Mouse (Mus musculus): Measurements from ENCODE around the gene Hs3st5. TPM values are rescaled to one million over a fixed set of nuclear protein-coding genes. Genes with fewer than 3 reads are reported as not detected.
"Not testable (repeated sequence)": the region's sequence is repeated elsewhere in the genome, so short reads cannot be mapped to it uniquely, and the experiment has no call there.

Hs3st5 gene
- polyA plus RNA-seq, 1 experiment: 4.4 TPM

DNA sequence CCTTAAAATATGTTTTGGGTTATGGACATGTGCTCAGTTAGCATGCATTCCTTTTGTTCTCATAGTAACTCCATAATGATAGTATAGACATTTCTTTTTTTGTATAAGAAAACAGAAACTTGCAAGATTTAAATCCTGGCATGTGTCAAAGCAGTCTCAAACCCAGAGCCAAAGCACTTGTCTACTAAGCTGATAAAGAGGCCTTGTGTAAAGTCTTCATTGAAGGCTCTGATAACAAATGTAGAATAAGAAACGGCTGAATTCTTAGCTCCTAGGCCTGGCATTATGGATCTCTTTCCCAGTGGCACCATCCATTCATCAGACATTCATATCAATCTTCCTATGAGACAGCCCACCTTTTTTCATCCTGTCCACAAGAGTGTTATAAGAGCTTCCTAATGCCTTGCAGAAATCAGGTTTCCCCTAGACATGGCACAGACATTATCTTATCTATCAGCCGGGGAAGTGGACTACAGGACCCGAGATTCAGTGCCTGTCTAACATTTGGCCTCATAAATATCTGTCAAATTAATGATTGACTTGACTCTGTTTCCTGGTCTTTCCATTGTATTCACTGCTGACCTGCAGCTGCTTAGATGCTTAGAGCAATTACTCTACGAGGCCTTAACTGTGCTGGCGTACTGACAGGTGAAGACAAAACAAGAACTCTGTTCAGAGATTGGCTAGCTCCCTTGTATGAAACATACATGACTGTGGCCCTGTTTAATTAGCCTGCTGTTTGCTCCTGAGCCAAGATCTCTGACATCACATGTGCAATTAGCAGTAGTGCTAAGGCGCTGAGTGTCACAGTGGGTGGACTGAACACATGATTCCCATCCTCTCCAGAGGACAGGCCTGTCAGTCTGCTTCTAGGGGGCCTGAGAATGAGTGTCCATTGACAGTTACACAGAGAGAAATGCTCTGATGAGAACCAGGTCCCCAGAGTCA, 48.6 kb downstream of the Hs3st5 start:
- Histone ChIP-seq H3K27ac (ENCODE audit: insufficient read depth, low read length) (no peak overlapping the region), H3K4me3 (ENCODE audit: insufficient read depth, low read length) (no peak overlapping the region), H3K4me1 (ENCODE audit: control insufficient read depth, insufficient read depth, low read length) (no peaks in the 10 kb centered on the region)
- no peak for TF ChIP-seq CTCF (IDR thresholded peaks at IDR 0.05; ENCODE audit: extremely low read depth, insufficient read depth, low read length)
- TF ChIP-seq POLR2A (IDR thresholded peaks at IDR 0.05; ENCODE audit: extremely low read depth, insufficient read depth, low read length): no peak

DNA sequence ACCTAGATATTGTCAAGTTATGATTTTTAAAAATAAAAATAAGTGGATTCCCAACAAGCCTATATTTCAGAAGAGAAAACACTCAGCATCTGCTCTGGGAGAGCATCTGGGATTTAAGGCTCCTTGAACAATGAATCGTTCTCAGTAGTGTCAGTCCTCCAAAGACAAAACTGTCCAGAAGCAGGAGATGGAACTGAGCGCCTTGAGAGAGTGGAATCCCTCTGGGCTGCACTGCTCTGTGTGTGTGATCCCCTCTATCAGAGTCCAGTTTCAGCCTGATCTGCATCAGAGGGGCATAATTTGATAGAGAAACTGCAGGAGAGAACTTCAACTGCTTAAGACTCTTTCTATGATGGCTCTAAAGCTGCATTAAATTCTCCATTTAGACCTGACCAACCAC, 49.5 kb downstream of the Hs3st5 start:
- H3K4me1 ChIP-seq (ENCODE audit: control insufficient read depth, insufficient read depth, low read length): no peaks in the 10 kb centered on the region
- no peak overlapping the region for H3K4me3 ChIP-seq (ENCODE audit: insufficient read depth, low read length)
- H3K27ac ChIP-seq (ENCODE audit: insufficient read depth, low read length): no peak overlapping the region
- TF ChIP-seq POLR2A (IDR thresholded peaks at IDR 0.05; ENCODE audit: extremely low read depth, insufficient read depth, low read length): no peak
- TF ChIP-seq CTCF (IDR thresholded peaks at IDR 0.05; ENCODE audit: extremely low read depth, insufficient read depth, low read length): no peak

DNA sequence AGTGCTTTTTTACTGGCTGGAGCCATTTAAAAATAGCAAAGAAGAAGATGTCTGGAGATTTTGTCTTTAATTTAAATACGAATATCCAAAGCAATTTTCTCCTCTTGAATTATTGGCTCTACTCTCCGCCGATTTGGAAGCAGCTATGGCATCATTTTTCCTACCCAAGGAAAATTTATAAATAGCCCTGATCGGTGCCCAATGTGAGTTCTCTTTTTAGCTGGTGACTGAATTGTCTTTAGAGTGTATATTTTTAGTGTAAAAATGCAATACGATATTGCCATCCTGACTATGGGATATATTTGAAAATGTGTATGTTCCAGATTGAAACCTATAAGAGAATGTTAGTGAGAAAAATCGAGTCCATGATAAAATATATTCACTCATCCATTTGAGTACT, 51.1 kb downstream of the Hs3st5 start:
- H3K4me1 ChIP-seq (ENCODE audit: control insufficient read depth, insufficient read depth, low read length): no peaks in the 10 kb centered on the region
- no peak for TF ChIP-seq CTCF (IDR thresholded peaks at IDR 0.05; ENCODE audit: extremely low read depth, insufficient read depth, low read length)
- no peak for TF ChIP-seq POLR2A (IDR thresholded peaks at IDR 0.05; ENCODE audit: extremely low read depth, insufficient read depth, low read length)
- H3K4me3 ChIP-seq (ENCODE audit: insufficient read depth, low read length): no peak overlapping the region
- no peak overlapping the region for H3K27ac ChIP-seq (ENCODE audit: insufficient read depth, low read length)

DNA sequence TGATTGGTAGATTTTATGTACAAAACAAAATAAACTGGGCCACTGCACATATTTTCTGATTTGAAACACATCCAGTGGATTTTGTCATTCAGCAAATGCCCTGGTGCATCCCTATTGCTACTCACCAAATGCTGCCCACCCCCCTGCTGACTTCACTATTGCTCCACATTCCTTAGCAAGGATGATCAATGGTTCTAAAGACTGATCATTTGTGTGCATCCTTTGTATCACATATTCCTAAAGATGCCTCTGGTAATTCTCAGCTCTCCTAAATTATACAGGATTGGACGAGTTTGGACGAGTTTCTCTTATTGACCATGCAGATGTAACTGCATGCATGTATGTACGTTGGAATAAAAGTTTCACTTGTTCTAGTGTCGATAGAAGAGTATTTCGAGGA, 52.1 kb downstream of the Hs3st5 start:
- no peak for TF ChIP-seq CTCF (IDR thresholded peaks at IDR 0.05; ENCODE audit: extremely low read depth, insufficient read depth, low read length)
- no peak for TF ChIP-seq POLR2A (IDR thresholded peaks at IDR 0.05; ENCODE audit: extremely low read depth, insufficient read depth, low read length)
- Histone ChIP-seq H3K4me3 (ENCODE audit: insufficient read depth, low read length) (no peak overlapping the region), H3K4me1 (ENCODE audit: control insufficient read depth, insufficient read depth, low read length) (no peaks in the 10 kb centered on the region), H3K27ac (ENCODE audit: insufficient read depth, low read length) (no peak overlapping the region)

DNA sequence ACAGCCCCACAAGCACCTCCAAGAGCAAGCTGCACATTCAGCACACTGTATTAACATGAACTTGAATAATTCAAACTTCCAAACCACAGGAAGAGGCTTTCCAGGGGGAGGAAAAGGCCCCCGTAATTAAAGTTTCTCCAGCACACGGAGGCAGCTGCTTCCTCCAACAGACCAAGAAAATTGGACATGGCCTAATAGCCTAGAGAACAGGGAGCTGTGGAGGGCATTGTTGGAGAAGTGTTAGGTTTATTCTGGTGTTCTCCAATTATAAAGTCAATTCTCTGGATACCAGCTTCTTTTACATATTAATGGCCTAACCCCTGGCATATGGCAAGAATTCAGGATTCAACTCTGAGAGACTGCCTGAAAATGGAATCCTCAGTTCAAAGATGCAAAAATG, 60.6 kb downstream of the Hs3st5 start:
- H3K4me3 ChIP-seq (ENCODE audit: insufficient read depth, low read length): no peak overlapping the region
- no peaks in the 10 kb centered on the region for H3K4me1 ChIP-seq (ENCODE audit: control insufficient read depth, insufficient read depth, low read length)
- H3K27ac ChIP-seq (ENCODE audit: insufficient read depth, low read length): no peak overlapping the region
- TF ChIP-seq POLR2A (IDR thresholded peaks at IDR 0.05; ENCODE audit: extremely low read depth, insufficient read depth, low read length): no peak
- TF ChIP-seq CTCF (IDR thresholded peaks at IDR 0.05; ENCODE audit: extremely low read depth, insufficient read depth, low read length): no peak

GRCm38 (mm10) chr10:36572540-36572939, 65.9 kb downstream of the Hs3st5 start:
- Histone ChIP-seq H3K27ac (ENCODE audit: insufficient read depth, low read length) (no peak overlapping the region), H3K4me3 (ENCODE audit: insufficient read depth, low read length) (no peak overlapping the region), H3K4me1 (ENCODE audit: control insufficient read depth, insufficient read depth, low read length) (no peaks in the 10 kb centered on the region)
- TF ChIP-seq POLR2A (IDR thresholded peaks at IDR 0.05; ENCODE audit: extremely low read depth, insufficient read depth, low read length) (no peak), CTCF (IDR thresholded peaks at IDR 0.05; ENCODE audit: extremely low read depth, insufficient read depth, low read length) (no peak)

DNA sequence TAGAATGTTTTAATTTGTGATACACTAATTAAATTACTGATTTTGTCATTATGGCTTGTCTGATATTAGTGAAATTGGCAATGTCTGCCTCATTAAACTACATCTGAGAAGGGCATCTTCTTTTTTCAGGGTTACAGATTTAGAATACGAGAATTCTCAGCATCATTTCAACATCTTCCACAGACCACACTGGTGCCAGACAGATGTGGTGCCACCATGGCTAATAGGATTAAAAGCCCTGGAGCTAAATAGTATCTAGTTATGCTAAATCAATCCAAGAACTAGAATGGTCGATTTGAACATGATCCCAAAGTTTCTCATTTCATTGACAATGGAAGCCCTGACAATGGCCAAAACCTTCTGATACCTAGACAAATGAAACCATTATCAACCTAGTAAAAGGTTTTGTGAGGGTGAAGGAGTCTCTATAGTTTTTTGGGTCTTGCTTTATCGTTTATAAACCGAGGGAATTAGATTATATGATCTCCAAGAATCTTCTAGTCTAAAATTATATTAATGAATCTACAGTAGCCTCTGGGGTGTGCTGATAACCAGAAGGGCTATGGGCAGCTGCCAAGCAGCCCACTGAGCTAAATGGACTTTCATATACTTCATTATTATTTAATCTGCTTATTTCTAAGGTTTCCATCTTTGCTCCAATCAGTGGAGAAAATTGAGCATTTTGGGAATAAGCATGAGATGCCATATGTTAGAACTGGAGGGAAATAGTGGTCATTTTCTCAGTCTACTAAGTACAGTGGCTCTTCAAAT, 71.9 kb downstream of the Hs3st5 start:
- no peak for TF ChIP-seq CTCF (IDR thresholded peaks at IDR 0.05; ENCODE audit: extremely low read depth, insufficient read depth, low read length)
- TF ChIP-seq POLR2A (IDR thresholded peaks at IDR 0.05; ENCODE audit: extremely low read depth, insufficient read depth, low read length): no peak
- Histone ChIP-seq H3K4me1 (ENCODE audit: control insufficient read depth, insufficient read depth, low read length) (no peaks in the 10 kb centered on the region), H3K4me3 (ENCODE audit: insufficient read depth, low read length) (no peak overlapping the region), H3K27ac (ENCODE audit: insufficient read depth, low read length) (no peak overlapping the region)

DNA sequence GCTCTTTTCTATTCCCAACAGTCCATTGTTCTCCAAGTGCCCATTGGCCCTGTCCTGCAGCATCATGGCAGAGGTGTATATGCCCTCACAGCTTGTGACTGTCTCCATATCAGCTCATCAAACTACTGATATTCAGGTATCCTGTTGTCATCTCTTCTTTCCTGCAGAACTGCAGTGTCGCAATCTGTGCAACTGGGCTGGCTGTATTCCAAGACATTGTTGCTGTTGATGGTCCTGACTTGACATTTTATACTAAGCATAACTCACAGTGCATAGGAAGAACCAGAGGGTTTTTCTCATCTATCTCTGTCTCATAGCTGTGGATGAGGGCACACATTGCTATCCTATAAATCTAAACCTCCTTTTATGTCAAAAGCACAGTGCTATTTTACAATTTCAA, 103.8 kb downstream of the Hs3st5 start:
- H3K27ac ChIP-seq (ENCODE audit: insufficient read depth, low read length): no peak overlapping the region
- H3K4me1 ChIP-seq (ENCODE audit: control insufficient read depth, insufficient read depth, low read length): no peaks in the 10 kb centered on the region
- TF ChIP-seq CTCF (IDR thresholded peaks at IDR 0.05; ENCODE audit: extremely low read depth, insufficient read depth, low read length): no peak
- no peak for TF ChIP-seq POLR2A (IDR thresholded peaks at IDR 0.05; ENCODE audit: extremely low read depth, insufficient read depth, low read length)
- H3K4me3 ChIP-seq (ENCODE audit: insufficient read depth, low read length): no peak overlapping the region

DNA sequence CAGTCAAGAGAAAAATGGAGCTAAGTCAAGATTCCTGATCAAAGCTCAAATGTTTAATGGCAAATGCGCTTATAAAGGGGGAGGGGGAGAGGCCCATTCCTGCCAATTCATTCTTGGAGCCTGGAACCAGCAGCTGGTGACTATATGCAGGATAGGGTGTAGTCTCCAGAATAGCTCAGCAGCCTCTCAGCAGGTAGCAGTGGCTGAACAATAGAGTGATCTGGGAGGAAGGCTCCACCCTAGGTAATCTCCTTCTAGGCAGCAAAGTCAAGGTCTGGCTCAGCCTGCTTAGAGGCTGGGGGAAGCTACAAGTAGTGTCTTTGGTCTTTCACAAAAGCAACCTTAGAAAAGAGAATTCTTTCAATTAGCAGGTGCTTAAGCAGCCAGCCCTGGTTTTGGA, 104.8 kb downstream of the Hs3st5 start:
- not testable (repeated sequence) for H3K4me3 ChIP-seq (ENCODE audit: insufficient read depth, low read length); H3K27ac ChIP-seq (ENCODE audit: insufficient read depth, low read length); H3K4me1 ChIP-seq (ENCODE audit: control insufficient read depth, insufficient read depth, low read length)

DNA sequence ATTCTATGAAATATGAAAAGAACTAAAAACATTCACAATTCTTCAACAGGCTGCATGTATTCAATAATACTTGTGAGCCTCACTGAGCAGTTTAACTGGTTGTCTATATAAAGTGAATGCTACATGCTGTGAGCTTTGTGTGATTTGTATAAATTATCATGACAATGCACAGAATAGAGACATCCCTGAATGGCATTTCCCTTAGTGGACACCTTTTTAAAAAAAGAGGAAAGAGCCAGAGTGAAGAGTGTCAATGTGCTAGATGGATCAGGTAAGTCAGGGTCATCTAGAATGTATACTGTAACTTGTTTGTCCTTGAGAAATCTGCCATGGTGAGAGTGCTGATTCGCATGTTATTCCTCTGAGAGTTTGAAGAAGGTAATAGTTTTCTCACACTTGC, 116.4 kb downstream of the Hs3st5 start:
- H3K4me3 ChIP-seq (ENCODE audit: insufficient read depth, low read length): no peak overlapping the region
- H3K4me1 ChIP-seq (ENCODE audit: control insufficient read depth, insufficient read depth, low read length): no peaks in the 10 kb centered on the region
- TF ChIP-seq POLR2A (IDR thresholded peaks at IDR 0.05; ENCODE audit: extremely low read depth, insufficient read depth, low read length): no peak
- no peak for TF ChIP-seq CTCF (IDR thresholded peaks at IDR 0.05; ENCODE audit: extremely low read depth, insufficient read depth, low read length)
- no peak overlapping the region for H3K27ac ChIP-seq (ENCODE audit: insufficient read depth, low read length)

Measured in cortical plate, adult 2 months (tissue).